Mouse (Mus musculus): ENCODE data around the gene Podn. TPM values are rescaled to one million over a fixed set of nuclear protein-coding genes. Genes with fewer than 3 reads are reported as not detected.

The Podn gene
- polyA plus RNA-seq, 1 experiment = 0.02 TPM

DNA sequence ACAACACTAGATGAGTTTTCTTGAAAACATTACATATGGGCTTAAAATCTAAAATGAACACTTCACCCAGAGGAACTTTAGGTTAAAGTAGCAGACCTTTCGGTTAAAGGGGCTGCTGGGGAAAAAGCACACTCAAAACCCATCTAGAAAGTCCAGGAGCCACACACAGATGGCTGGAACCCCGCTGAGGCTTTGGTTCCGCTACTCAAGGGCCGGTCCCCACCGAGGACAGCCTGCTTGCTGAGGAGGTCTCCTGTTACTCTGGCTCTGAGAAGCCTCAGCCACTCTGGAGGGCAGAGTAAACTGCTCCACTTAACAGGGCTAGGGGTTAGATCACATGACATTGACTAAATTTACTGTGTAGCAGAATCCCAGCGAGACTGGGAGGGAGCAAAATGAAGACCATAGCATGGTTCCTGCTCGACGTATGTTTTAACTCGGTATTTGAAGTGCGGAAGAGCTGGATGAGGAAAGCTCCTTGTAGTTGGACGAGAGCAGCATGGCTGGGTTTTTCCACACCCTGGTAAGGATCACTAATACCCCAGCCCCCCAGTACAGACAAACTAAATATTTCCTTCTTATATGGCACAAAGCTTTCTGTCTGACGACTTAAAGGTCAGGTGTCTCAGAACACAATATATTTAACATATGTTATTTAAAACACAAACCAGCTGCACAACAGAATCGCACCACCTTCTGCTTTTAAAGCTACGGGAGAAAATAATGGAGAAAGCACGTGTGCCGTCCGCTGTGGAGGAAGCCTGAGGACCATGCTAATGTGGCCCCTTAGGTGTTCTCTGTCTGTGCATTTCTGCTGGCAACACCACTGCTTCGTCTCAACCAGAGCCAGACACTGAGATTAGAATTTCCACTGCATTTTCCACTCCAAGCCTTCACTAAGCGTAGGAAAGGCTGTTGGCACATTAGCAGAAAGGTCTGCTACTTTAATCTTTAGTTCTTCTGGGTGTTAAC is 50.8 kb downstream of the Podn start:
- no peaks in the 10 kb centered on the region for H3K79me2 ChIP-seq (ENCODE audit: control insufficient read depth, insufficient read depth)
- no peak for TF ChIP-seq USF1 (IDR thresholded peaks at IDR 0.05; ENCODE audit: low read depth)
- TF ChIP-seq CEBPB (IDR thresholded peaks at IDR 0.05; ENCODE audit: low read depth) = no peak
- no peak for TF ChIP-seq CTCF (IDR thresholded peaks at IDR 0.05; ENCODE audit: control insufficient read depth, insufficient read depth, insufficient read length)
- no peak for TF ChIP-seq MAX (IDR thresholded peaks at IDR 0.05)
- no peak for TF ChIP-seq MYOD1 (IDR thresholded peaks at IDR 0.05; ENCODE audit: control insufficient read depth, insufficient read length, low read depth)
- TF ChIP-seq MYOG (IDR thresholded peaks at IDR 0.05; ENCODE audit: control insufficient read depth, extremely low read depth, insufficient read length) = no peak
- H3K36me3 ChIP-seq (ENCODE audit: control insufficient read depth, insufficient read depth) = peaks cover 32% of the 10 kb centered on the region
- H3K4me3 ChIP-seq (ENCODE audit: insufficient read depth, poor library complexity, severe bottlenecking) = no peak overlapping the region
- H3ac ChIP-seq (ENCODE audit: control insufficient read depth, insufficient read length, low read depth) = no peak overlapping the region
- no peaks in the 10 kb centered on the region for H3K79me3 ChIP-seq (ENCODE audit: low read depth)
- no peaks in the 10 kb centered on the region for H3K27me3 ChIP-seq (ENCODE audit: control insufficient read depth, insufficient read depth, insufficient read length)

DNA sequence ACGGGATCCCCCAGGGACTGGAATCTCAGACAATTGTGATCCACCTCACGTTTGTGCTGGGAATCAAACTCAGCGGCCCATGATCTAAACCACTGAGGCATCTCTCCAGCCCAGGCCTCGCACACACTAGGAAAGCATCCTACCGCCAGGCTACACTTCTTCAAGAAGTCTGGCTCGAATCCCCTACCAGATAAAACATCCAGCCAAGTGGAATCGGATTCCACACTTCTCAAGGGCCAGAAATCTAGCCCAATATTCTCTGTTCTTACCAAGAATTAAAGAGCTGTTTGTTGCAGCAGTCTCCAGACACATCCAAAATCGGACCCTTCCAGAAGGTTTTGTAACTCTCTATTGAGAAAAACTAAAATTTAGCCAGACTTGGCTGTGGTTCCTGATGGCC is 59.2 kb downstream of the Podn start:
- no peak overlapping the region for H3K4me3 ChIP-seq (ENCODE audit: insufficient read depth, poor library complexity, severe bottlenecking)
- H3ac ChIP-seq (ENCODE audit: control insufficient read depth, insufficient read length, low read depth) = no peak overlapping the region
- no peaks in the 10 kb centered on the region for H3K79me3 ChIP-seq (ENCODE audit: low read depth)
- peaks cover 4% of the 10 kb centered on the region for H3K27me3 ChIP-seq (ENCODE audit: control insufficient read depth, insufficient read depth, insufficient read length)
- H3K79me2 ChIP-seq (ENCODE audit: control insufficient read depth, insufficient read depth) = no peaks in the 10 kb centered on the region
- TF ChIP-seq CTCF (IDR thresholded peaks at IDR 0.05; ENCODE audit: control insufficient read depth, insufficient read depth, insufficient read length) (no peak), CEBPB (IDR thresholded peaks at IDR 0.05; ENCODE audit: low read depth) (no peak), MYOD1 (IDR thresholded peaks at IDR 0.05; ENCODE audit: control insufficient read depth, insufficient read length, low read depth) (no peak), MYOG (IDR thresholded peaks at IDR 0.05; ENCODE audit: control insufficient read depth, extremely low read depth, insufficient read length) (no peak), FOSL1 (IDR thresholded peaks at IDR 0.05; ENCODE audit: insufficient read depth, low read length, poor library complexity, severe bottlenecking) (no peak), USF1 (IDR thresholded peaks at IDR 0.05; ENCODE audit: low read depth) (no peak)
- H3K36me3 ChIP-seq (ENCODE audit: control insufficient read depth, insufficient read depth) = no peaks in the 10 kb centered on the region

DNA sequence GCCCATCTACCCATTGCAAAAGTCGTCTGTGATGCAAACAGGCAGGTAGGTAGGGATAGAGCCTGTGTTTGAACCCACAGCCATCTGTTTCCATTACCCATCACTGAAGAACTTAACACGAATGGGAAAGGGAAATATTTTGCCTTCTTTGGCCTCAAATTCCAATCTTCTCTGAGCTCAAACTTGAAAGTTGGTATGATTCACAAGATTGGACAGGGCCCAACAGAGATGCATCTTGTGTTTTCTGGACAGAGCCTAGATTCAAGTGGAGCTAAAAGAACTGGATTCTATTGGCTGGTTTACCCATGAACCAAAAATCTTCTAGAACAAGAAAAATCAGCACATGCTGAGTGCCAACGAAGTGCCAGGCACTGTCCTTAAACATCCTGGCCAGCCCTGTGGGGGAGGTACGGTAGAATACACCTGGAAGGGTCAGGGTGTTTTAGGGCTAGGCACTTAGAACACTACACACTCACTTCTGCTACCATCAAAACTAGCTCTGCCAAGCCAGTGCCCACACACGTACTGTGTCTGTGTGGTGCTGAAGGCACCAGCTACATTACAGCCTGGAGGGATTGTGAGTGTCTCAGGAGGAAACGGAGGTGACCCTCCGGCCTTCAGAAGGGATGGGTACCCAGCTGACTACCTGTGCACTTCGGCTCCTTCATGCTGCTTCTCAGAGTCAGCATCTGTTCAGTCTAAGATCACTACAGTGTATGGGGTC is 63.0 kb downstream of the Podn start:
- TF ChIP-seq CTCF (IDR thresholded peaks at IDR 0.05; ENCODE audit: control insufficient read depth, insufficient read depth, insufficient read length) (no peak), MYOG (IDR thresholded peaks at IDR 0.05; ENCODE audit: control insufficient read depth, extremely low read depth, insufficient read length) (no peak), CEBPB (IDR thresholded peaks at IDR 0.05; ENCODE audit: low read depth) (no peak), FOSL1 (IDR thresholded peaks at IDR 0.05; ENCODE audit: insufficient read depth, low read length, poor library complexity, severe bottlenecking) (no peak), MAX (IDR thresholded peaks at IDR 0.05) (no peak), MYOD1 (IDR thresholded peaks at IDR 0.05; ENCODE audit: control insufficient read depth, insufficient read length, low read depth) (no peak), USF1 (IDR thresholded peaks at IDR 0.05; ENCODE audit: low read depth) (no peak)
- Histone ChIP-seq H3K36me3 (ENCODE audit: control insufficient read depth, insufficient read depth) (no peaks in the 10 kb centered on the region), H3K79me2 (ENCODE audit: control insufficient read depth, insufficient read depth) (no peaks in the 10 kb centered on the region), H3K79me3 (ENCODE audit: low read depth) (no peaks in the 10 kb centered on the region), H3K27me3 (ENCODE audit: control insufficient read depth, insufficient read depth, insufficient read length) (peaks cover 28% of the 10 kb centered on the region), H3K4me3 (ENCODE audit: insufficient read depth, poor library complexity, severe bottlenecking) (no peak overlapping the region), H3ac (ENCODE audit: control insufficient read depth, insufficient read length, low read depth) (no peak overlapping the region)

DNA sequence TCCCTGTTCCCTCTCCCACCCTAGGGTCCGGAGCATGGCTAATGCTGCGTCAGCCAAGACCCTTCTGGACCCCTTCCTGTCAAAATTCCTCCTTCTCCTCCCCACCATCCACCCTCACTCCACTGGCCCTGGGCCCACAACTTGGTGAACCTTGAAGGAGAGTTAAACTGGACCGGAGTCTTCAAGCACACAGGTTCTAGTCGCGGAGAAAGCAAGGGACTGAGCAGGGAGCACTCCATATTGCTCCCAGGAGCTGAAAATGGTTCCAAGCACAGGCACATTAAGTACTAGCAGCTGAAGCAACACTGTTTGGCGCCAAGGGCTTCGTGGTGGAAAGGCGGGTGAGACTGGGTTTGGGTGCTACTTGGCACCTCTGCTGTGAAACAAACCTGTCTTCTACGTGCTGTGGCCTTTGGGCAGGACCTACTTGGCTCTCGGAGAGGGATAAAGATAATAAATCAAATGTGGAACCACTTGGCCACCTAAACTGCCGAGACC is 63.8 kb downstream of the Podn start:
- H3K79me3 ChIP-seq (ENCODE audit: low read depth) = no peaks in the 10 kb centered on the region
- H3K36me3 ChIP-seq (ENCODE audit: control insufficient read depth, insufficient read depth) = no peaks in the 10 kb centered on the region
- TF ChIP-seq MAX (IDR thresholded peaks at IDR 0.05) (no peak), USF1 (IDR thresholded peaks at IDR 0.05; ENCODE audit: low read depth) (no peak), MYOD1 (IDR thresholded peaks at IDR 0.05; ENCODE audit: control insufficient read depth, insufficient read length, low read depth) (no peak), CTCF (IDR thresholded peaks at IDR 0.05; ENCODE audit: control insufficient read depth, insufficient read depth, insufficient read length) (no peak), MYOG (IDR thresholded peaks at IDR 0.05; ENCODE audit: control insufficient read depth, extremely low read depth, insufficient read length) (no peak), FOSL1 (IDR thresholded peaks at IDR 0.05; ENCODE audit: insufficient read depth, low read length, poor library complexity, severe bottlenecking) (no peak), CEBPB (IDR thresholded peaks at IDR 0.05; ENCODE audit: low read depth) (no peak)
- no peaks in the 10 kb centered on the region for H3K79me2 ChIP-seq (ENCODE audit: control insufficient read depth, insufficient read depth)
- H3K4me3 ChIP-seq (ENCODE audit: insufficient read depth, poor library complexity, severe bottlenecking) = no peak overlapping the region
- H3ac ChIP-seq (ENCODE audit: control insufficient read depth, insufficient read length, low read depth) = no peak overlapping the region
- H3K27me3 ChIP-seq (ENCODE audit: control insufficient read depth, insufficient read depth, insufficient read length) = peaks cover 28% of the 10 kb centered on the region

DNA sequence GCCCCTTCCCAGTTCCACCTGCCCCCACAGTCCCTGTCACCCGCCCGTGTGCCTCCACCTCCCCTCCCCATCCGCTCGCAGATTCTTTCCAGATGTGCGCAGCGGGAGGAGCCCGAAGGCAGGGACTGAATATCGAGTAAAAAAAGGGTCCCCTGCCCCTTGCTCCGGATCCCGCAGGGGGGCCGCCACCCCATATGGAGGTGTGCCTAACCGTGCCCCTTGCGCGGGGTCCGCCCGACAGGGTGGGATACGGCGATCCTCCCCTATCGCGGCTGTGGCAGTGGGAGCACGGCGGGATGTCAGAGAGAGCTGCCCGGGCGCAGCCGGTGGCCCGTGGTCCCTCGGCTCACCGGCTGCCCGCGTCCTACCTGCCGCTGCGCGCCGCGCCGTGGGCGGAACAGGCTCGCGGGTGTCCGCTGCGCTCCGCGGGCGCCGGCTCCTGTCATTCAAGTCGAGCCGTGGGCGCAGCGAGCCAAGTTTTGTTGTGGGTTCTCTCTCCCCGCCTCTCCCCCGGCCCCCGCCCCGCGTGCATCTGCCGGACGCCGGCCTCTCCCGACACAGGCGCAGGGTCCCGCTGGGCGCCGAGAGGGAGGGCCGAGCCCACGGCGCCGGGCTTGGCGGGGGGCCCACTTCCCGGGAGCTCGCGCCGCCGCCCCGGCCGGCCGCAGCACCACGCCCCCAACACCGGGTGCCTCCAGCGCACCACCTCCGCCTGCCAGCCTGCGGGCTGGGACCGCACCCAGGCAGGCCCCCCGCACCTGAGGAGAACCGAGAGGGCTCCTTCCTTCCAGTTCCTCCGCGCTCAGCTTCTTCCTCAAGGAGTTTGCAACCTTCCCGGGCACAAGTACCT is 64.5 kb downstream of the Podn start:
- Histone ChIP-seq H3K79me2 (ENCODE audit: control insufficient read depth, insufficient read depth) (no peaks in the 10 kb centered on the region), H3K79me3 (ENCODE audit: low read depth) (no peaks in the 10 kb centered on the region), H3K27me3 (ENCODE audit: control insufficient read depth, insufficient read depth, insufficient read length) (peaks cover 28% of the 10 kb centered on the region), H3K4me3 (ENCODE audit: insufficient read depth, poor library complexity, severe bottlenecking) (no peak overlapping the region), H3ac (ENCODE audit: control insufficient read depth, insufficient read length, low read depth) (peak overlapping the region; percentile 63), H3K36me3 (ENCODE audit: control insufficient read depth, insufficient read depth) (no peaks in the 10 kb centered on the region)
- no peak for TF ChIP-seq CTCF (IDR thresholded peaks at IDR 0.05; ENCODE audit: control insufficient read depth, insufficient read depth, insufficient read length)
- no peak for TF ChIP-seq MYOD1 (IDR thresholded peaks at IDR 0.05; ENCODE audit: control insufficient read depth, insufficient read length, low read depth)
- TF ChIP-seq MYOG (IDR thresholded peaks at IDR 0.05; ENCODE audit: control insufficient read depth, extremely low read depth, insufficient read length) = no peak
- TF ChIP-seq MAX (IDR thresholded peaks at IDR 0.05) = no peak
- TF ChIP-seq FOSL1 (IDR thresholded peaks at IDR 0.05; ENCODE audit: insufficient read depth, low read length, poor library complexity, severe bottlenecking) = no peak
- no peak for TF ChIP-seq CEBPB (IDR thresholded peaks at IDR 0.05; ENCODE audit: low read depth)
- TF ChIP-seq USF1 (IDR thresholded peaks at IDR 0.05; ENCODE audit: low read depth) = no peak
